Mouse (Mus musculus): ENCODE results near the gene Asap2.

GRCm38 (mm10) chr12:21146826-21147225 is 156.6 kb downstream of the Asap2 start:
- TF ChIP-seq CTCF (IDR thresholded peaks at IDR 0.05; ENCODE audit: control insufficient read depth, insufficient read depth, low read length): no peak
- no peak for TF ChIP-seq POLR2A (IDR thresholded peaks at IDR 0.05; ENCODE audit: borderline replicate concordance, control insufficient read depth, low read depth, low read length)

All from bone marrow, adult 2 months (tissue).